Mouse (Mus musculus) hindbrain, postnatal 0 days (tissue): Measurements from ENCODE around the gene Tfb2m. TPM values are rescaled to one million over a fixed set of nuclear protein-coding genes. Genes with fewer than 3 reads are reported as not detected.

Experiments used
- ATAC-seq: fragments of 200-750 bp; cut with Nextera tagmentation; 2 replicates; pipeline ENCODE4 v1.8.0; 2017; ENCODE audit warnings: mild to moderate bottlenecking, moderate TSS enrichment, moderate library complexity
- DNase-seq: peaks from one replicate; pipeline ENCODE4 v3.0.0-alpha.2; 2015; ENCODE audit warnings: low spot score
- H3K27ac ChIP-seq: fragments of 300-500 bp; sonication (generic); 2 replicates; pipeline ENCODE4 v1.5.1; 2014; ENCODE audit warnings: mild to moderate bottlenecking
- H3K27me3 ChIP-seq: fragments of 300-500 bp; sonication (generic); 2 replicates; pipeline ENCODE4 v1.6.1; 2014; ENCODE audit warnings: low read length, mixed read lengths; ENCODE audit not compliant: insufficient read depth
- H3K36me3 ChIP-seq: fragments of 300-500 bp; sonication (generic); 2 replicates; pipeline ENCODE4 v1.6.1; 2014; ENCODE audit warnings: low read length, mixed read lengths; ENCODE audit not compliant: insufficient read depth
- H3K4me1 ChIP-seq: fragments of 300-500 bp; sonication (generic); 2 replicates; pipeline ENCODE4 v1.6.1; 2014; ENCODE audit warnings: antibody characterized with exemption, low read length, mixed read lengths; ENCODE audit not compliant: insufficient read depth
- H3K4me2 ChIP-seq: fragments of 300-500 bp; sonication (generic); 2 replicates; pipeline ENCODE4 v1.6.1; 2014; ENCODE audit warnings: low read depth, mild to moderate bottlenecking, low read length, moderate library complexity, mixed read lengths
- H3K4me3 ChIP-seq: fragments of 300-500 bp; sonication (generic); 2 replicates; pipeline ENCODE4 v1.5.1; 2014; ENCODE audit warnings: low read length
- H3K9ac ChIP-seq: fragments of 300-500 bp; sonication (generic); replicated peaks from 2 replicates; pipeline ENCODE4 v1.6.1; 2014; ENCODE audit warnings: mild to moderate bottlenecking, low read length, moderate library complexity, mixed read lengths
- H3K9me3 ChIP-seq: fragments of 300-500 bp; sonication (generic); 2 replicates; pipeline ENCODE4 v1.6.1; 2016; ENCODE audit warnings: low read length, mixed read lengths
- CTCF ChIP-seq: IDR thresholded peaks from 2 replicates; pipeline ENCODE4 v1.5.1; 2016; ENCODE audit warnings: antibody characterized with exemption, control low read depth, low read depth
- WGBS: fragments of 180-500 bp; shearing (Covaris S2); extraction: QIAGEN DNeasy Blood & Tissue Kit; methylation state at CpG from one replicate; pipeline ENCODE4 v1.1.7; 2014; 5-methylcytosine and 5-hydroxymethylcytosine counted together
- polyA plus RNA-seq: library from polyadenylated mRNA; unstranded; fragments of >200 nt; fragmentation: Nextera tagmentation; extraction: Ambion mirVana; gene quantifications from 2 replicates; pipeline ENCODE4 v1.2.1, GENCODE M21; 2015
- total RNA-seq: library from RNA; depleted of rRNA; stranded (reverse); fragments of >200 nt; gene quantifications from 2 replicates; pipeline ENCODE4 v1.2.3, GENCODE M21; 2014; rRNA removed

Gene Tfb2m
- total and polyA plus RNA-seq, 2 experiments from 2014 or later, result 9.2 to 30.5 TPM

- WGBS, result 15% methylated on average over 3 of the region's 3 CpGs
- Histone ChIP-seq H3K4me1 (no peaks in the 10 kb centered on the region), H3K27ac (no peak overlapping the region)
Measured at GRCm38 (mm10) chr1:179485784-179486540, 60.1 kb downstream of the Tfb2m start.

GRCm38 (mm10) chr1:179480862-179481261 is 65.2 kb downstream of the Tfb2m start:
- ATAC-seq, result no peak
- no peaks in the 10 kb centered on the region for H3K9me3 ChIP-seq
- no peaks in the 10 kb centered on the region for H3K4me1 ChIP-seq
- H3K27ac ChIP-seq, result no peak overlapping the region
- no peaks in the 10 kb centered on the region for H3K27me3 ChIP-seq
- no peak for DNase-seq
- no peak overlapping the region for H3K4me2 ChIP-seq
- TF ChIP-seq CTCF, result no peak
- H3K36me3 ChIP-seq, result no peaks in the 10 kb centered on the region
- WGBS, result 63% methylated on average over 4 of the region's 4 CpGs
- H3K9ac ChIP-seq, result no peak overlapping the region
- H3K4me3 ChIP-seq, result no peak overlapping the region

More at GRCm38 (mm10) chr1:179485784-179486540, 60.1 kb downstream of the Tfb2m start:
- Histone ChIP-seq H3K4me2 (no peak overlapping the region), H3K36me3 (no peaks in the 10 kb centered on the region), H3K9me3 (no peaks in the 10 kb centered on the region), H3K27me3 (no peaks in the 10 kb centered on the region), H3K9ac (no peak overlapping the region), H3K4me3 (no peak overlapping the region)
- TF ChIP-seq CTCF, result no peak
- no peak for DNase-seq
- no peak for ATAC-seq

Other genes with a start within 250 kb of the Tfb2m start
- gene Smyd3, start 28.2 kb downstream of the Tfb2m start, total RNA-seq, result 15.4 and 17.9 TPM in 2 replicates
- 23.3 and 26.1 TPM in 2 replicates for gene Smyd3, start 28.2 kb downstream of the Tfb2m start, polyA plus RNA-seq
- gene Cnst, start 103 bp upstream of the Tfb2m start, total RNA-seq, result 30.2 and 32.1 TPM in 2 replicates
- 16.2 and 16.3 TPM in 2 replicates for gene Cnst, start 103 bp upstream of the Tfb2m start, polyA plus RNA-seq
- 63.8 and 87.3 TPM in 2 replicates for gene Sccpdh, start 121.9 kb upstream of the Tfb2m start, total RNA-seq
- 183 and 187 TPM in 2 replicates for gene Sccpdh, start 121.9 kb upstream of the Tfb2m start, polyA plus RNA-seq
- not detected in 2 replicates for gene Kif28, start 199.0 kb upstream of the Tfb2m start, total RNA-seq
- 0.06 TPM in 1 of 2 replicates, not detected in the other for gene Kif28, start 199.0 kb upstream of the Tfb2m start, polyA plus RNA-seq